Mouse (Mus musculus) gastrocnemius, adult 18-20 months (tissue): ENCODE measurements around the gene Gm7298. TPM values are rescaled to one million over a fixed set of nuclear protein-coding genes. Genes with fewer than 3 reads are reported as not detected.
"Not testable (repeated sequence)": the region's sequence is repeated elsewhere in the genome, so short reads cannot be mapped to it uniquely, and the experiment has no call there.

Source experiments
- DNase-seq: peaks from one replicate; pipeline ENCODE4 v3.0.0; 2021; ENCODE audit warnings: low spot score
- long read RNA-seq, 2 experiments: library from polyadenylated mRNA; stranded (forward); transcript quantifications; one replicate each; pipeline ENCODE4 v2.0.0; 2021
- total RNA-seq, 2 experiments: library from RNA; stranded (reverse); gene quantifications; 2 replicates each; pipeline ENCODE4 v1.2.3; 2021

Gm7298 gene
- total RNA-seq: not detected
- long read RNA-seq, experiment 1: 0 reads
- long read RNA-seq, experiment 2: 0 reads

DNA sequence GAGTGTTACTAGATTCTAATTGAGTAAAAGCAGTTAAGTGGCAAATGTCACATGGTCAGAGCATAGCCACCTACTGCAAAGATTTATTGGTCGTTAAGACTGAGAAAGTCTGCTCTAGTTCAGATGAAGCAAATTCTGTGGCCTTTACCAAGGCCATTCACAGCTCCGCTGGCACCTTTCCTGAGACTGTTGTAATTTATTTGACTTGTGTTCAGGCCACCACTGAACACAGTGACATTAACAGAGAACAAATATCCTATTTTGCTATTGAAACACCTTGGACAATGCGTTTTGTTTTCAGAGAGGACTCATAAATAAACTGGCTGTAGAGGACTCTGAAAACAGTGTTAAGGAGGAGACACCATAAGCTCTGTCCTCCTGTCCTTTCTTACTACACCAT lies at the start of gene Gm7298:
Gene Gm7298 (plus strand): TSS at position 301 of the 400 bp plus-strand sequence.
- DNase-seq: no peak

DNA sequence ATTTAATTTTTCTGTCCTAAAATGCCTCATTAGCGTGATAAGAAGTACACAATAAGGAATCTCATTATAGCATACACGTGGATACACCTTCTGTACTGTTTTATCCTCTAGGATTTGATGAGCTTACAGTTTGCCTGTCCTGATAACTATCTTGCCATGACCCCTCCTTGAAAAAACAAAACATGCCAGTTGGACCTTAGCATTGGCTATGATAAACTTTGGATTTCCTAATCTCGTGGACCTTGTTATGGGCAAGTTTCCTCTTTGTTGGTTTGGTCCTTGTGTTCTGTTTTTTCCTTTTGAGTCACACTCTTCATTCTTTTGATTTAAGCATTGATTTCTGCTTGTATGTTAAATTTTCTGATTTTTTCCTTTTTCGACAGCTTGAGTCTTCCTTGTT lies 95.3 kb downstream of the Gm7298 start:
- DNase-seq: no peak

DNA sequence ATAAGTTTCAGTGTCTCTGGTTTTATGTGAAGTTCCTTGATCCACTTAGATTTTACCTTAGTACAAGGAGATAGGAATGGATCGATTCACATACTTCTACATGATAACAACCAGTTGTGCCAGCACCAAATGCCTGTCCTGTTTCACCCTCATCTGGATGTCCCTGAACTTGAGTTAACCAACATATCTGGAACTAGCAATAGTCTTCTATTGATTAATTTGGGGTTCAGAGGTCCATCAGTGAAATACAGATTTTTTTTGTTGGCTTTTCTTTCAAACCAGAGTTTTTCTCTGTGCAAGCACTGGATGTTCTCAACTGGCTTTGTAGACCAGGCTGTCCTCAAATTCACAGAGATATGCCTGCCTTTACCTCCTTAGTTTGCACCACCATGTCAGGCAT lies 103.6 kb downstream of the Gm7298 start:
- DNase-seq: no peak

DNA sequence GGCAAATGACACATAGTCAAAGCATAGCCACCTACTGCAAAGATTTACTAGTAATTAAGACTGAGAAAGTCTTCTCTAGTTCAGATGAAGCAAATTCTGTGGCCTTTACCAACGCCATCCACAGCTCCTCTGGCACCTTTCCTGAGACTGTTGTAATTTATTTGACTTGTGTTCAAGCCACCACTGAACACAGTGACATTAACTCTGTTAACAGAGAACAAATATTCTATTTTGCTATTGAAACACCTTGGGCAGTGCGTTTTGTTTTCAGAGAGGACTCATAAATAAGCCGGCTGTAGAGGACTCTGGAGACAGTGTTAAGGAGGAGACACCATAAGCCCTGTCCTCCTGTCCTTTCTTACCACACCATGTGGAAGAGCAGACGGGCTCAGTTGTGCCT lies 105.5 kb downstream of the Gm7298 start, which contains the start of gene Mug1:
Gene Mug1 (plus strand): TSS at position 271 of the 400 bp plus-strand sequence.
- DNase-seq: not testable (repeated sequence)

Other genes starting within 250 kb of the Gm7298 start
- gene A2m, start 97.6 kb upstream of the Gm7298 start, total RNA-seq: under 1 TPM in 1 of 2 experiments, not detected in 1; 0.07 TPM
- gene Mug1, start 105.6 kb downstream of the Gm7298 start, total RNA-seq: under 1 TPM in 1 of 2 experiments, not detected in 1; 0.62 TPM